Mouse (Mus musculus) bone marrow, adult 2 months (tissue): ENCODE results near the gene Gfra4.

ENCODE experiments used
- CTCF ChIP-seq: fragments of 200-500 bp; IDR thresholded peaks from 2 replicates; pipeline ENCODE4 v1.5.1; 2011; ENCODE audit warnings: low read length, control low read depth; ENCODE audit not compliant: control insufficient read depth, insufficient read depth
- POLR2A ChIP-seq: fragments of 200-500 bp; IDR thresholded peaks from 2 replicates; pipeline ENCODE4 v1.6.1; 2011; ENCODE audit warnings: low read depth, mild to moderate bottlenecking, control low read depth, low read length, borderline replicate concordance; ENCODE audit not compliant: control insufficient read depth

DNA sequence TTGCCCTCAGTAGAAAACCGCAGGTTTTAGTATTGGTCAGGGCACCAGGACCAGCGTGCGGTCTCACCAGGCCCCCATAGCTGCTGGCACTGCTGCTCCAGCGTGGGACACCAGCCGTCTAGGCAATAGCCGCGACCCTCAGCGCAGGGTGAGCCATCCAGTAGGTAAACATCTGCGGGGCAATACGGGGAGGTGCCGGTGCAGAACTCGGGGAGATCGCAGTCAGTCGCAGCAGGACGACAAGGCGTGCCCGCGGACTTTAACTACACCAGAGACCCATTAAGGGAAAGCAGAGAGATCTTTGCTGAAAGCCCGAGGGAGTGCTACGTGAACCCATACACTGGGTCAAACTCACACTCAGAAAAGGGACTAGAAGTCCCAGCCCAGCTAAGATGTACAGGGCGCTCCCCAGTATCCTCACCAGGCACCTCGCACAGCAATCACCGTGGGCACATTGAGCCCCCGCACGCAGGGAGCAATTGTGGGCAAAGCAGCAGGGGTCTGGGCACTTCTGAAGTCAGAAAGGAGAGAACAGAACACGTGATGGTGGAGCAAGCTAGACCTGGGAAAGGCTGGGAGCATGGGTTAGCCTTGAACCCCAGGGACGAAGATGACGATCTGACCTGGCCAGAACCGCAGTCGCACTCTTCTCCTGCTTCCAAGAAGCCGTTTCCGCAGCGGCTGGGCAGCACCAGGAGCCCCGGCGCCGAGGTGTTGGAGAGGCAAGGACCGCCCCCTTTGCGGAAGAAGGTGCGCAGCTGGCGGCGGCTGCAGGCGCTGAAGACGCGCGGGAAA lies 11.2 kb upstream of the Gfra4 start:
- TF ChIP-seq POLR2A: peak; percentile 19; the same call in 1 of the 2 replicates
- no peak for TF ChIP-seq CTCF
